Mouse (Mus musculus) heart, embryonic 14.5 days (tissue): ENCODE measurements around the gene Cngb1. TPM values are rescaled to one million over a fixed set of nuclear protein-coding genes. Genes with fewer than 3 reads are reported as not detected.

Experiments
- ATAC-seq: fragments of 200-750 bp; cut with Nextera tagmentation; 2 replicates; pipeline ENCODE4 v1.8.0; 2017; ENCODE audit warnings: low read depth, moderate TSS enrichment; ENCODE audit not compliant: insufficient number of reproducible peaks, insufficient read depth, low FRiP score
- H3K27ac ChIP-seq, 2 experiments: fragments of 200-500 bp in 1 of 2; fragments of 300-500 bp in 1 of 2; sonication (generic) in 1 of 2; replicated peaks in 1 of 2; 2 replicates each; pipeline ENCODE4 v1.5.1; 2012 to 2014; ENCODE audit warnings: low read depth in 2 of 2, low read length in 2 of 2, control low read depth in 1 of 2, mild to moderate bottlenecking in 1 of 2, mixed read lengths in 1 of 2; ENCODE audit not compliant: control insufficient read depth in 1 of 2, insufficient read depth in 1 of 2
- H3K27me3 ChIP-seq: fragments of 300-500 bp; sonication (generic); 2 replicates; pipeline ENCODE4 v1.6.1; 2014; ENCODE audit warnings: mild to moderate bottlenecking, low read length, control low read depth; ENCODE audit not compliant: control insufficient read depth, insufficient read depth
- H3K36me3 ChIP-seq: fragments of 300-500 bp; sonication (generic); 2 replicates; pipeline ENCODE4 v1.6.1; 2014; ENCODE audit warnings: mild to moderate bottlenecking, control low read depth, low read length, mixed read lengths; ENCODE audit not compliant: control insufficient read depth, insufficient read depth
- H3K4me1 ChIP-seq, 2 experiments: fragments of 200-500 bp in 1 of 2; fragments of 300-500 bp in 1 of 2; sonication (generic) in 1 of 2; 2 replicates each; pipeline ENCODE4 v1.6.1; 2012 to 2014; ENCODE audit warnings: low read length in 2 of 2, control low read depth in 1 of 2, mixed read lengths in 1 of 2; ENCODE audit not compliant: control insufficient read depth in 2 of 2, insufficient read depth in 2 of 2
- H3K4me2 ChIP-seq: fragments of 300-500 bp; sonication (generic); 2 replicates; pipeline ENCODE4 v1.6.1; 2014; ENCODE audit warnings: mild to moderate bottlenecking, low read length
- H3K4me3 ChIP-seq, 2 experiments: fragments of 200-500 bp in 1 of 2; fragments of 300-500 bp in 1 of 2; sonication (generic) in 1 of 2; 2 replicates each; pipeline ENCODE4 v1.5.1; 2012 to 2014; ENCODE audit warnings: low read length in 2 of 2, mild to moderate bottlenecking in 2 of 2, control low read depth in 1 of 2, low read depth in 1 of 2, moderate library complexity in 1 of 2; ENCODE audit not compliant: control insufficient read depth in 1 of 2, insufficient read depth in 1 of 2
- H3K9ac ChIP-seq: fragments of 300-500 bp; sonication (generic); 2 replicates; pipeline ENCODE4 v1.6.1; 2014; ENCODE audit warnings: mild to moderate bottlenecking, low read length
- H3K9me3 ChIP-seq: fragments of 300-500 bp; sonication (generic); 2 replicates; pipeline ENCODE4 v1.6.1; 2016; ENCODE audit warnings: low read length, control low read depth; ENCODE audit not compliant: control insufficient read depth
- WGBS: fragments of 180-500 bp; shearing (Covaris S2); extraction: QIAGEN DNeasy Blood & Tissue Kit; methylation state at CpG from one replicate; pipeline ENCODE4 v1.1.7; 2014; 5-methylcytosine and 5-hydroxymethylcytosine counted together
- polyA plus RNA-seq: library from polyadenylated mRNA; unstranded; fragments of >200 nt; fragmentation: Nextera tagmentation; extraction: Ambion mirVana; gene quantifications from 2 replicates; pipeline ENCODE4 v1.2.1, GENCODE M21; 2014

The Cngb1 gene
- polyA plus RNA-seq, 1 experiment from 2014 or later: 1.00 TPM

DNA sequence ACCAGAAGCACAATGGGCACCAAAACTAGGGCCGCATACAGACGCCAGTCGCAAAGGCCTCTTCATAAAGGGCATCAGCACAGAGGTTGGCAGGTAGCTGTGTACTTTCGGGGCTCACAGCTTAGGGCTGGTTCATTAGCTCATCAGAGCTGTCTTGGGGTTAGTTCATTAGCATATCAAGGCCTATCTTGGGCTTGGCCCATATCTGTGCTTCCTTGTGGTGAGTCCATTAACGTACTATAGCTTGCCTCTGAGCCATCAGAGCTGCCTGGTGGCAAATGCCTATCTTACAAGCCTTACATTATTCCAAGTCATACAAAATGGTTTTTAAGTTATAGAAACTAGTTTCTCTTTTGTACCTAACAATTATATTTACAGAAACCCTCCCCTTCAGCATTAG, 82.4 kb downstream of the Cngb1 start:
- H3K4me2 ChIP-seq: no peak overlapping the region
- no peak overlapping the region for H3K27ac ChIP-seq
- no peak overlapping the region for H3K9ac ChIP-seq
- H3K27me3 ChIP-seq: no peaks in the 10 kb centered on the region
- WGBS: 93% methylated on average over 5 of the region's 5 CpGs
- no peak overlapping the region for H3K4me3 ChIP-seq
- peaks cover 7 to 22% of the 10 kb centered on the region in 2 experiments for H3K4me1 ChIP-seq
- H3K36me3 ChIP-seq: no peaks in the 10 kb centered on the region
- ATAC-seq: no peak
- no peaks in the 10 kb centered on the region for H3K9me3 ChIP-seq

DNA sequence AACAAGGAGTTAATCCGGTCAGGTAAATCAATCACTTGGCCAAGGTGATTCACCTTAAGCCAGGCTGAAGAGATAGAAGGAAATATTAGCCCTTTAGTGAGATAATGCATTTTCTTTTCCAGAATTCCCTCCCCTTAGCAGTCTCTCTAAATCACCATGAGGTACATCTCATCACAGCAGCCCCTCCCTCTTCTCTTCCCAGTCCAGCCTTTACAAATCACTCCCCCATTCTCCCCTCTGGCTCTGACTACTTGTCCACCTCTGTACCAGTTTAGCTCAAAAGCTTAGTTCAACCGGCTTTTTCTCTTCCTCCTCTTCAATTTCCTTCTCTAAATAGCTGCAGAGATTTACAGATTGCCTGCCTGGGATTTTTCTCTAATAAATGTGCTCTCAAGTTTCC, 85.3 kb downstream of the Cngb1 start:
- Histone ChIP-seq H3K4me2 (no peak overlapping the region), H3K9me3 (no peaks in the 10 kb centered on the region), H3K4me1 (peaks cover 5 to 9% of the 10 kb centered on the region in 2 experiments; a peak in 3 of 4 replicates), H3K36me3 (no peaks in the 10 kb centered on the region), H3K27me3 (no peaks in the 10 kb centered on the region), H3K9ac (no peak overlapping the region), H3K4me3 (no peak overlapping the region), H3K27ac (no peak overlapping the region)
- WGBS: 9% methylated on average over 2 of the region's 2 CpGs
- ATAC-seq: no peak

DNA sequence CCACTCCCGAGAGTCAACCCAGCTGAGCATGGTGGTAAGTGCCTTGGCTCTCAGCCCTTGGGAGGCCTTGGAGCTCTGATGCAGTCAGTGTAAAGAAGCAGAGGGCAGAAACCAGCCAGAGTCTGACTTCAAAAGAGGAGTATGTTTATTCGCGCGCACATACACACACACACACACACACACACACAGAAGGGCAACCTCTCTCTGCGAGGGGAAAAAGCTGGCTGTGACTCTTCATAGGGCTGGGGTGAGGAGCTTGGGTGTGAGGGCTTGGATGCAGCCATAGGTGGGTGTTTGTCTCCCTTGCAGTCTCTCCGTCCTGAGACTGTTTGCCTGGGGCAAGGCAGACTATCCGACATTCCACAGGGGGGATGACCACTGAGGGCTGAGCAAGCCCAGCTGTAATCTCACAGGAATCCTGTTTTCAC, 85.8 kb downstream of the Cngb1 start:
- H3K27ac ChIP-seq: 0 out of 4 replicates have a peak overlapping the region, but pooled peaks of 1 of the 2 experiments have one; percentile 17
- H3K27me3 ChIP-seq: no peaks in the 10 kb centered on the region
- ATAC-seq: no peak
- no peak overlapping the region for H3K4me2 ChIP-seq
- no peak overlapping the region for H3K4me3 ChIP-seq
- H3K9me3 ChIP-seq: no peaks in the 10 kb centered on the region
- H3K36me3 ChIP-seq: no peaks in the 10 kb centered on the region
- WGBS: 41% methylated on average over 7 of the region's 7 CpGs
- H3K4me1 ChIP-seq: peaks cover 5 to 9% of the 10 kb centered on the region in 2 experiments; a peak in 3 of 4 replicates
- H3K9ac ChIP-seq: no peak overlapping the region

DNA sequence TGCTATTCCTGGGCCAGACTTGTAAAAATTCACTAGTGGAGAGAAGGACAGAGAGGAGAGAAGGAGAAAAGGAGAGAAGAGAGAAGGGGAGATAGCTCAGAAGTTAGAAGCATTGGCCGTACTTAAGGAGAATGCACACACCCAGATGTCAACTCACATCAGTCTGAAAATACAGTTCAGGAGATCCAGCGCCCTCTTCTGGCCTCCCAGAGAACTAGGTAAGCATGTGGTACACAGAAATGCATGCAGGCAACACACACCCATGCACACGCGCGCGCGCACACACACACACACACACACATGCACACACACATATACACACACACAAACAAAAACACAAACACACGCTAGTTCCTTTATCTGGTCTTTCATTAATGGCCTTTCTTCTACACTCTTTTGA, 86.8 kb downstream of the Cngb1 start:
- WGBS: 88% methylated on average over 8 of the region's 8 CpGs
- Histone ChIP-seq H3K9me3 (no peaks in the 10 kb centered on the region), H3K36me3 (no peaks in the 10 kb centered on the region), H3K4me3 (no peak overlapping the region), H3K27ac (no peak overlapping the region), H3K4me1 (peaks cover 5 to 11% of the 10 kb centered on the region in 2 experiments; a peak in 3 of 4 replicates), H3K27me3 (no peaks in the 10 kb centered on the region), H3K4me2 (no peak overlapping the region), H3K9ac (no peak overlapping the region)
- no peak for ATAC-seq

DNA sequence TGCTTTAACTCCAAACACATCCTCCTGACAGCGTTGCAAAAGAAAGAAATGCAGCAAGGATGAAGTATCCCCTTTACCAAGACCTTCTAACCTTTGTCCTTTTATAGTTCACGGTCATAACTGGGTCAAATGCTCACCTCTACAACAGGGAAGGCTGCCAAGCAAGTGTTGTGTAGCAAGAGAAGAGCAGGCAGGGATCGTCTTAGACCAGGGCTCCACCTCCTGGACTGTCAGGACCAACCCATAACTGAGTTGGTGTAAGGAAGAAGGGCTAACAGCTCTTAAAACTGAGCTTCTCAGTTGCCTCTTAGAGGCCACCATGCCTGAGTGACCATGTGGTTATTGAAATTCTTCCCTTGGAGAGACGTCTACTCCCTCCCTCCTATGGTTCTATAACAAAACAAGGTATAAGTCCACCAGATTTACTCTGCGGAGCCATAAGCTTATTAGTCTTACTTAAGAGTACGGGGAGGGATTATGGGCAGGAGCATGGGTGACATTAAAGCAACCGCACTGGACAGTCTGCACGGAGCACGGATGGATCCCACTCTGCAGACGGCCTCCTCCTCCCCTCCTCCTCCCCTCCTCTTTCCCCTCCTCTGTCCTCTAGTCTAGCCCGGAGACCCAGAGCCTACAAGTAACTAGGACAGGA, 90.5 kb downstream of the Cngb1 start:
- no peaks in the 10 kb centered on the region for H3K27me3 ChIP-seq

DNA sequence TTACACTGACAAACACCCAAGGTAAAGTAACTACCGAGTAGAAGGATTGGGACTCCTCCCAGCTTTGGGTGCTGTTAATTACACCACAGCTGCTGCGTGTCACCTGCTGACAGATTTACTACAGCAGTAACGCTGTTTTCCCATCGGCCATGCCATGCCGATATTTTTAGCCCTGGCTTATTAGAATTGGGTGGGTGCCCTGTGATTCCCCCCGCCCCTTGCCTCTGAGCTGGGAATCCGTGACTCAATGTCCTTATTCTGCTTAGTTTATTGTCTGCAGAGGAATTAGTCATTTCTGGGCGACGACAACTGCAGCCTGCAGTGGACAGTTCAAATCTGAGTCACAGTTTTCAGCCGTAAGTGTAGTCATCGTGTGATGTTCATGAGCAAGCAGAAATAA, 96.5 kb downstream of the Cngb1 start:
- H3K4me2 ChIP-seq: peak overlapping the region; percentile 16
- no peak overlapping the region for H3K4me3 ChIP-seq
- H3K9ac ChIP-seq: no peak overlapping the region
- H3K27ac ChIP-seq: peak overlapping the region; percentile 8 to 72; a peak in 3 of 4 replicates
- WGBS: 21% methylated on average over 11 of the region's 11 CpGs
- H3K4me1 ChIP-seq: peaks cover 12 to 26% of the 10 kb centered on the region in 2 experiments
- no peaks in the 10 kb centered on the region for H3K9me3 ChIP-seq
- no peaks in the 10 kb centered on the region for H3K27me3 ChIP-seq
- H3K36me3 ChIP-seq: no peaks in the 10 kb centered on the region
- ATAC-seq: 0 out of 2 replicates have a peak, but pooled peaks have one; percentile 41

More for the DNA sequence above, 90.5 kb downstream of the Cngb1 start:
- Histone ChIP-seq H3K4me3 (no peak overlapping the region), H3K4me1 (peaks cover 8 to 9% of the 10 kb centered on the region in 2 experiments), H3K4me2 (no peak overlapping the region), H3K9me3 (no peaks in the 10 kb centered on the region), H3K9ac (no peak overlapping the region), H3K27ac (no peak overlapping the region), H3K36me3 (no peaks in the 10 kb centered on the region)
- ATAC-seq: no peak
- WGBS: 71% methylated on average over 11 of the region's 11 CpGs

DNA sequence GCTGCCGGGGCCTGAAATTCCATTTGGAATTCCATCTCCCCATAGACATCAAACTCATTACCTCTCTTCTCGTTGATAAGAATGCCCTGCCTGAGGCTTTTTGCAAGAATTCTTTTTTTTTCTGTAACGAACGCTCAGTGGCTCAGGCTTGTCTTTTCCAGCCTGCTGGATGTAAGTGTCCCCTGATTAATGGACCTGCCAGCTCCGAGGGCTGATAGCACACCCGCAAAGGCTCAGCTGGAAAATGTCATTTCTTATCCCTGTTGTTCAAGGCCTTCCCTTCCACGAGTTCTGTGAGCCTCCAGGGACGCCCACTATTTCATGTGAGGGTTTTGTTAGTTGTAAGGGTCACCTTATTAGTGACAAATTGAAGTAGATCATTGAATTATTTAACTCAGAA, 100.4 kb downstream of the Cngb1 start:
- Histone ChIP-seq H3K27me3 (no peaks in the 10 kb centered on the region), H3K9ac (no peak overlapping the region), H3K4me3 (no peak overlapping the region), H3K4me1 (peaks cover 10 to 23% of the 10 kb centered on the region in 2 experiments), H3K36me3 (no peaks in the 10 kb centered on the region), H3K9me3 (no peaks in the 10 kb centered on the region), H3K27ac (0 out of 4 replicates have a peak overlapping the region, but pooled peaks of 1 of the 2 experiments have one; percentile 25), H3K4me2 (no peak overlapping the region)
- ATAC-seq: no peak
- 5% methylated on average over 8 of the region's 8 CpGs for WGBS

DNA sequence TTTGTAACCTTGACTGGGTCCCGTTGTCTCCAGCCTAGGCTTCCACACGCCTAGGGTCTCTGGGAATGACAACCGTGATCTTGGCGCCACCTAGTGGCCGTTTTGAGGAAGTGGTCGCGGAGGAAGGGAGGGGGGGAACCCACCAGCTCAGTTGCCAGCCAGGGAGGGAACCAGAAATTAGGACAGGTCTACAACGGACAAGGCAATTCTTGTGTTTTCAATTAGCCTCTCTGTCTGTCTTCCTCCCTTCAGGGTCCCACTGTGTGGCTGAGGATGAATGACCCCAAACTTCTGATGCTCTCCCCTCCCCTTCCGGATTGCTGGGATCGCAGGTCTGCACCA, 102.4 kb downstream of the Cngb1 start:
- peak overlapping the region; percentile 25; the same call in 1 of the 2 replicates for H3K4me2 ChIP-seq
- H3K4me3 ChIP-seq: no peak overlapping the region
- H3K9me3 ChIP-seq: no peaks in the 10 kb centered on the region
- no peaks in the 10 kb centered on the region for H3K36me3 ChIP-seq
- no peak overlapping the region for H3K9ac ChIP-seq
- H3K27ac ChIP-seq: no peak overlapping the region
- peaks cover 4 to 10% of the 10 kb centered on the region in 2 experiments; a peak in 3 of 4 replicates for H3K4me1 ChIP-seq
- WGBS: 15% methylated on average over 10 of the region's 10 CpGs
- ATAC-seq: no peak; the same call in 1 of the 2 replicates
- H3K27me3 ChIP-seq: no peaks in the 10 kb centered on the region
